Mouse (Mus musculus): ENCODE results near the gene Dido1. TPM values are rescaled to one million over a fixed set of nuclear protein-coding genes. Genes with fewer than 3 reads are reported as not detected.

Dido1 gene
- total and polyA plus RNA-seq, 3 experiments, result 17.8 to 35.1 (median 30.1) TPM

- TF ChIP-seq BHLHE40 (IDR thresholded peaks at IDR 0.05; ENCODE audit: borderline replicate concordance, low read depth, low read length) (no peak), KAT2A (conservative IDR thresholded peaks at IDR 0.05; ENCODE audit: low read depth, low read length) (no peak), ETS1 (IDR thresholded peaks at IDR 0.05; ENCODE audit: low read depth, low read length) (no peak), MAX (IDR thresholded peaks at IDR 0.05; ENCODE audit: low read length) (no peak), EP300 (IDR thresholded peaks at IDR 0.05; ENCODE audit: low read depth in 1 of 2, low read length in 2 of 2) (no peak), POLR2AphosphoS2 (IDR thresholded peaks at IDR 0.05; ENCODE audit: low read length) (no peak), UBTF (IDR thresholded peaks at IDR 0.05; ENCODE audit: borderline replicate concordance, insufficient read depth, low read depth, low read length) (no peak)
- Histone ChIP-seq H3K4me1 (ENCODE audit: control insufficient read depth in 1 of 2, insufficient read depth in 2 of 2, low read length in 2 of 2) (no peaks in the 10 kb centered on the region), H3K36me3 (ENCODE audit: control insufficient read depth in 1 of 2, insufficient read depth in 2 of 2, low read length in 2 of 2) (no peaks in the 10 kb centered on the region), H3K27me3 (ENCODE audit: control insufficient read depth in 1 of 2, insufficient read depth in 2 of 2, low read length in 2 of 2) (peaks cover 0 to 2% of the 10 kb centered on the region in 2 experiments; a peak in 2 of 4 replicates), H3K9ac (ENCODE audit: control insufficient read depth, low read depth, low read length, poor library complexity, severe bottlenecking) (no peak overlapping the region), H3K4me3 (ENCODE audit: control insufficient read depth in 1 of 2, insufficient read depth in 1 of 2, low read depth in 2 of 2, low read length in 2 of 2) (no peak overlapping the region), H3K79me2 (ENCODE audit: control insufficient read depth, insufficient read depth, low read length, poor library complexity) (no peaks in the 10 kb centered on the region), H3K27ac (ENCODE audit: control insufficient read depth, low read depth, low read length) (no peak overlapping the region), H3K9me3 (replicated peaks; ENCODE audit: insufficient read depth, low read length) (no peaks in the 10 kb centered on the region)
- DNase-seq (ENCODE audit: low read depth, low spot score), result no peak
These were observed 67.9 kb downstream of the Dido1 start for GRCm38 (mm10) chr2:180641576-180642554.

GRCm38 (mm10) chr2:180611882-180612281, 97.9 kb downstream of the Dido1 start:
- H3K9me3 ChIP-seq (replicated peaks; ENCODE audit: insufficient read depth, low read length), result no peaks in the 10 kb centered on the region
- DNase-seq (ENCODE audit: low read depth, low spot score), result no peak
- H3K4me3 ChIP-seq (ENCODE audit: control insufficient read depth in 1 of 2, insufficient read depth in 1 of 2, low read depth in 2 of 2, low read length in 2 of 2), result no peak overlapping the region
- 0 out of 4 replicates have a peak, but pooled peaks cover 0 to 3% of the 10 kb centered on the region in 2 experiments for H3K27me3 ChIP-seq (ENCODE audit: control insufficient read depth in 1 of 2, insufficient read depth in 2 of 2, low read length in 2 of 2)
- TF ChIP-seq EP300 (IDR thresholded peaks at IDR 0.05; ENCODE audit: low read depth in 1 of 2, low read length in 2 of 2), result no peak
- TF ChIP-seq ETS1 (IDR thresholded peaks at IDR 0.05; ENCODE audit: low read depth, low read length), result no peak
- no peak for TF ChIP-seq MAZ (IDR thresholded peaks at IDR 0.05; ENCODE audit: low read depth, low read length)
- no peak for TF ChIP-seq POLR2AphosphoS2 (IDR thresholded peaks at IDR 0.05; ENCODE audit: low read length)
- TF ChIP-seq MXI1 (IDR thresholded peaks at IDR 0.05; ENCODE audit: low read depth, low read length), result no peak
- TF ChIP-seq HCFC1 (IDR thresholded peaks at IDR 0.05; ENCODE audit: low read depth, low read length), result no peak
- TF ChIP-seq POLR2A (IDR thresholded peaks at IDR 0.05; ENCODE audit: control insufficient read depth in 1 of 2, insufficient read depth in 1 of 2, low read depth in 1 of 2, low read length in 2 of 2, poor library complexity in 1 of 2), result no peak
- no peak for TF ChIP-seq CHD1 (IDR thresholded peaks at IDR 0.05; ENCODE audit: low read depth, low read length)
- no peak for TF ChIP-seq USF2 (IDR thresholded peaks at IDR 0.05; ENCODE audit: borderline replicate concordance in 1 of 2, insufficient read depth in 1 of 2, low read depth in 1 of 2, low read length in 2 of 2)
- no peak for TF ChIP-seq POLR2AphosphoS5 (IDR thresholded peaks at IDR 0.05; ENCODE audit: borderline replicate concordance, low read depth, low read length)
- no peak for TF ChIP-seq KAT2A (conservative IDR thresholded peaks at IDR 0.05; ENCODE audit: low read depth, low read length)
- TF ChIP-seq TAL1 (IDR thresholded peaks at IDR 0.05; ENCODE audit: low read length), result no peak
- TF ChIP-seq TCF12 (IDR thresholded peaks at IDR 0.05; ENCODE audit: low read depth, low read length), result no peak
- TF ChIP-seq USF1 (IDR thresholded peaks at IDR 0.05; ENCODE audit: low read depth, low read length), result no peak
- H3K79me2 ChIP-seq (ENCODE audit: control insufficient read depth, insufficient read depth, low read length, poor library complexity), result no peaks in the 10 kb centered on the region
- no peaks in the 10 kb centered on the region for H3K4me1 ChIP-seq (ENCODE audit: control insufficient read depth in 1 of 2, insufficient read depth in 2 of 2, low read length in 2 of 2)
- no peaks in the 10 kb centered on the region for H3K36me3 ChIP-seq (ENCODE audit: control insufficient read depth in 1 of 2, insufficient read depth in 2 of 2, low read length in 2 of 2)
- H3K27ac ChIP-seq (ENCODE audit: control insufficient read depth, low read depth, low read length), result no peak overlapping the region
- H3K9ac ChIP-seq (ENCODE audit: control insufficient read depth, low read depth, low read length, poor library complexity, severe bottlenecking), result no peak overlapping the region
